Mouse (Mus musculus): ENCODE results near the gene Gm45337. TPM values are rescaled to one million over a fixed set of nuclear protein-coding genes. Genes with fewer than 3 reads are reported as not detected.

Gene Gm45337
- total RNA-seq, 2 experiments from 2014 or later: not detected

GRCm38 (mm10) chr7:142119632-142120031 lies 24.8 kb downstream of the Gm45337 start:
- no peak for ATAC-seq (replicated peaks; ENCODE audit: poor library complexity, severe bottlenecking)

GRCm38 (mm10) chr7:142104747-142105146 lies 39.7 kb downstream of the Gm45337 start:
- no peak for ATAC-seq (replicated peaks; ENCODE audit: poor library complexity, severe bottlenecking)

GRCm38 (mm10) chr7:142097776-142098175 lies 46.6 kb downstream of the Gm45337 start:
- ATAC-seq (replicated peaks; ENCODE audit: poor library complexity, severe bottlenecking): peak; percentile 83

- no peak for ATAC-seq (replicated peaks; ENCODE audit: poor library complexity, severe bottlenecking)
These were observed 47.7 kb downstream of the Gm45337 start for GRCm38 (mm10) chr7:142096701-142097100.

- ATAC-seq (replicated peaks; ENCODE audit: poor library complexity, severe bottlenecking): peak; percentile 77
These were observed 49.0 kb downstream of the Gm45337 start, which contains the start of gene Dusp8 for GRCm38 (mm10) chr7:142095183-142095931. TSS of gene Dusp8 (minus strand) at chr7:142095843.

- no peak for ATAC-seq (replicated peaks; ENCODE audit: poor library complexity, severe bottlenecking)
These were observed 49.9 kb downstream of the Gm45337 start for GRCm38 (mm10) chr7:142094301-142095143.

GRCm38 (mm10) chr7:142093696-142094240 lies 50.6 kb downstream of the Gm45337 start:
- no peak for ATAC-seq (replicated peaks; ENCODE audit: poor library complexity, severe bottlenecking)

Other genes starting within 250 kb of the Gm45337 start
- gene Tollip, start 226.1 kb downstream of the Gm45337 start, total RNA-seq (2014; fragmentation: Nextera tagmentation): 25.2 and 34.4 TPM in 2 replicates
- 21.1 and 28.3 TPM in 2 replicates for gene Tollip, start 226.1 kb downstream of the Gm45337 start, total RNA-seq (2017)
- not detected in 2 replicates for gene Brsk2, start 194.9 kb downstream of the Gm45337 start, total RNA-seq (2014; fragmentation: Nextera tagmentation)
- not detected in 2 replicates for gene Brsk2, start 194.9 kb downstream of the Gm45337 start, total RNA-seq (2017)
- 57.8 and 60.9 TPM in 2 replicates for gene Mob2, start 83.5 kb downstream of the Gm45337 start, total RNA-seq (2014; fragmentation: Nextera tagmentation)
- 51.2 and 63.4 TPM in 2 replicates for gene Mob2, start 83.5 kb downstream of the Gm45337 start, total RNA-seq (2017)
- gene Dusp8, start 48.8 kb downstream of the Gm45337 start, total RNA-seq (2014; fragmentation: Nextera tagmentation): not detected in 2 replicates
- not detected in 2 replicates for gene Dusp8, start 48.8 kb downstream of the Gm45337 start, total RNA-seq (2017)
- gene Gm45618, start 23.9 kb downstream of the Gm45337 start, total RNA-seq (2014; fragmentation: Nextera tagmentation): not detected in 2 replicates
- not detected in 2 replicates for gene Gm45618, start 23.9 kb downstream of the Gm45337 start, total RNA-seq (2017)
- not detected in 2 replicates for gene Gm39115, start 8.6 kb downstream of the Gm45337 start, total RNA-seq (2014; fragmentation: Nextera tagmentation)
- not detected in 2 replicates for gene Gm39115, start 8.6 kb downstream of the Gm45337 start, total RNA-seq (2017)
- not detected in 2 replicates for gene Gm29735, start 12.5 kb upstream of the Gm45337 start, total RNA-seq (2014; fragmentation: Nextera tagmentation)
- gene Gm29735, start 12.5 kb upstream of the Gm45337 start, total RNA-seq (2017): not detected in 2 replicates
- gene Gm4553, start 21.1 kb upstream of the Gm45337 start, total RNA-seq (2014; fragmentation: Nextera tagmentation): not detected in 2 replicates
- not detected in 2 replicates for gene Gm4553, start 21.1 kb upstream of the Gm45337 start, total RNA-seq (2017)
- not detected in 2 replicates for gene Krtap5-2, start 31.4 kb upstream of the Gm45337 start, total RNA-seq (2014; fragmentation: Nextera tagmentation)
- not detected in 2 replicates for gene Krtap5-2, start 31.4 kb upstream of the Gm45337 start, total RNA-seq (2017)
- not detected in 2 replicates for gene Gm10153, start 45.8 kb upstream of the Gm45337 start, total RNA-seq (2014; fragmentation: Nextera tagmentation)
- gene Gm10153, start 45.8 kb upstream of the Gm45337 start, total RNA-seq (2017): not detected in 2 replicates
- not detected in 2 replicates for gene Krtap5-3, start 56.8 kb upstream of the Gm45337 start, total RNA-seq (2014; fragmentation: Nextera tagmentation)
- not detected in 2 replicates for gene Krtap5-3, start 56.8 kb upstream of the Gm45337 start, total RNA-seq (2017)
- not detected in 2 replicates for gene Gm7579, start 67.3 kb upstream of the Gm45337 start, total RNA-seq (2014; fragmentation: Nextera tagmentation)
- gene Gm7579, start 67.3 kb upstream of the Gm45337 start, total RNA-seq (2017): not detected in 2 replicates
- gene Krtap5-5, start 85.4 kb upstream of the Gm45337 start, total RNA-seq (2014; fragmentation: Nextera tagmentation): not detected in 2 replicates
- gene Krtap5-5, start 85.4 kb upstream of the Gm45337 start, total RNA-seq (2017): not detected in 2 replicates
- gene Gm40460, start 96.5 kb upstream of the Gm45337 start, total RNA-seq (2014; fragmentation: Nextera tagmentation): not detected in 2 replicates
- gene Gm40460, start 96.5 kb upstream of the Gm45337 start, total RNA-seq (2017): not detected in 2 replicates
- not detected in 2 replicates for gene Gm2431, start 113.7 kb upstream of the Gm45337 start, total RNA-seq (2014; fragmentation: Nextera tagmentation)
- gene Gm2431, start 113.7 kb upstream of the Gm45337 start, total RNA-seq (2017): not detected in 2 replicates
- gene Gm4559, start 129.8 kb upstream of the Gm45337 start, total RNA-seq (2014; fragmentation: Nextera tagmentation): not detected in 2 replicates
- gene Gm4559, start 129.8 kb upstream of the Gm45337 start, total RNA-seq (2017): not detected in 2 replicates
- not detected in 2 replicates for gene Krtap5-1, start 152.5 kb upstream of the Gm45337 start, total RNA-seq (2014; fragmentation: Nextera tagmentation)
- not detected in 2 replicates for gene Krtap5-1, start 152.5 kb upstream of the Gm45337 start, total RNA-seq (2017)
- gene Krtap5-4, start 158.9 kb upstream of the Gm45337 start, total RNA-seq (2014; fragmentation: Nextera tagmentation): not detected in 2 replicates
- not detected in 2 replicates for gene Krtap5-4, start 158.9 kb upstream of the Gm45337 start, total RNA-seq (2017)
- 1.5 TPM in 1 of 2 replicates, not detected in the other for gene Ifitm10, start 229.1 kb upstream of the Gm45337 start, total RNA-seq (2014; fragmentation: Nextera tagmentation)
- gene Ifitm10, start 229.1 kb upstream of the Gm45337 start, total RNA-seq (2017): not detected in 2 replicates
- gene Gm49369, start 238.1 kb upstream of the Gm45337 start, total RNA-seq (2014; fragmentation: Nextera tagmentation): not detected in 2 replicates
- gene Gm49369, start 238.1 kb upstream of the Gm45337 start, total RNA-seq (2017): 38.0 and 63.2 TPM in 2 replicates
- 152 and 191 TPM in 2 replicates for gene Ctsd, start 243.4 kb upstream of the Gm45337 start, total RNA-seq (2014; fragmentation: Nextera tagmentation)
- 128 and 144 TPM in 2 replicates for gene Ctsd, start 243.4 kb upstream of the Gm45337 start, total RNA-seq (2017)